Mouse (Mus musculus) limb, embryonic 14.5 days (tissue): ENCODE results near the gene Slc25a51. TPM values are rescaled to one million over a fixed set of nuclear protein-coding genes. Genes with fewer than 3 reads are reported as not detected.

ENCODE experiments used
- ATAC-seq: fragments of 200-750 bp; cut with Nextera tagmentation; 2 replicates; pipeline ENCODE4 v1.8.0; 2017; ENCODE audit warnings: low read depth, moderate number of reproducible peaks, moderate TSS enrichment; ENCODE audit not compliant: low FRiP score
- DNase-seq: peaks from one replicate; pipeline ENCODE4 v3.0.0-alpha.2; 2015; ENCODE audit warnings: low spot score
- H3K27ac ChIP-seq: fragments of 300-500 bp; sonication (generic); replicated peaks from 2 replicates; pipeline ENCODE4 v1.5.1; 2014; ENCODE audit warnings: low read depth, mild to moderate bottlenecking, low read length, moderate library complexity, mixed read lengths
- H3K27me3 ChIP-seq: fragments of 300-500 bp; sonication (generic); 2 replicates; pipeline ENCODE4 v1.6.1; 2014; ENCODE audit warnings: low read length, mixed read lengths; ENCODE audit not compliant: control insufficient read depth, insufficient read depth
- H3K36me3 ChIP-seq: fragments of 300-500 bp; sonication (generic); 2 replicates; pipeline ENCODE4 v1.6.1; 2014; ENCODE audit warnings: mild to moderate bottlenecking, low read length, moderate library complexity, mixed read lengths; ENCODE audit not compliant: control insufficient read depth, insufficient read depth
- H3K4me1 ChIP-seq: fragments of 300-500 bp; sonication (generic); 2 replicates; pipeline ENCODE4 v1.6.1; 2014; ENCODE audit warnings: antibody characterized with exemption, low read length, mixed read lengths; ENCODE audit not compliant: control insufficient read depth, insufficient read depth
- H3K4me2 ChIP-seq: fragments of 300-500 bp; sonication (generic); replicated peaks from 2 replicates; pipeline ENCODE4 v1.6.1; 2014; ENCODE audit warnings: low read depth, mild to moderate bottlenecking, low read length, moderate library complexity; ENCODE audit not compliant: severe bottlenecking
- H3K4me3 ChIP-seq: fragments of 300-500 bp; sonication (generic); replicated peaks from 2 replicates; pipeline ENCODE4 v1.5.1; 2014; ENCODE audit warnings: low read length
- H3K9ac ChIP-seq: fragments of 300-500 bp; sonication (generic); 2 replicates; pipeline ENCODE4 v1.6.1; 2014; ENCODE audit warnings: mild to moderate bottlenecking, low read depth, low read length, moderate library complexity; ENCODE audit not compliant: severe bottlenecking
- H3K9me3 ChIP-seq: fragments of 300-500 bp; sonication (generic); 2 replicates; pipeline ENCODE4 v1.6.1; 2016; ENCODE audit warnings: low read length; ENCODE audit not compliant: control insufficient read depth
- POLR2A ChIP-seq: fragments of 200-500 bp; IDR thresholded peaks from 2 replicates; pipeline ENCODE4 v1.8.0; 2012; ENCODE audit warnings: inconsistent platforms, mild to moderate bottlenecking, moderate library complexity, borderline replicate concordance; ENCODE audit not compliant: insufficient read depth, insufficient read length; ENCODE audit errors: extremely low read depth
- WGBS: fragments of 180-500 bp; shearing (Covaris S2); extraction: QIAGEN DNeasy Blood & Tissue Kit; methylation state at CpG from one replicate; pipeline ENCODE4 v1.1.7; 2014; 5-methylcytosine and 5-hydroxymethylcytosine counted together
- polyA plus RNA-seq, 2 experiments: library from polyadenylated mRNA; depleted of rRNA in 1 of 2; stranded (reverse) in 1 of 2; unstranded in 1 of 2; fragments of >200 nt; fragmentation: Nextera tagmentation in 1 of 2; extraction: Ambion mirVana in 1 of 2; gene quantifications; 2 replicates each; pipeline versions ENCODE4 v1.2.1 to v1.2.3; 2012 to 2014

Slc25a51 gene
- polyA plus RNA-seq, 2 experiments, result 41.5 to 85.5 TPM

DNA sequence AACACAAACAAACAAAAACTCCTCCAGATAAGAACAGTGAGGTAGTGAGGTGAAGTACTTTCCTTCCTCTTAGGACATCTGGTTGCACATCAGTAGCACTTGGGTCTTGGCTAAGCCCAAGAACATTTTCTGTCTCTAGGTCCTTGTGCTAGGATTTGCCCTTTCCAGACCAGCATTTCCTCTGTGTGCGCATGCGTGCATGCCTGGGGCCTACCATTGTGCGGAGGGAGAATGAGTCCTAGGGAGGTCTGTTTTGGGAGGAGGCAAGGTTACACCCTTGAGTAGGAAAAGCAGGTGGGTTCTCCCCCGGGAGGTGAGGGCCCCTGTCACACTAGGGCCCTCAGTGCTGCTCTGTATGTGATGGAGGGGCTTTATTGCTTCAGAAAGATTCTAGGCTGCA lies 10.5 kb upstream of the Slc25a51 start:
- DNase-seq (no peak), ATAC-seq (no peak)
- Histone ChIP-seq H3K9me3 (no peaks in the 10 kb centered on the region), H3K4me3 (no peak overlapping the region), H3K36me3 (no peaks in the 10 kb centered on the region), H3K4me2 (no peak overlapping the region), H3K27ac (no peak overlapping the region), H3K4me1 (no peaks in the 10 kb centered on the region), H3K27me3 (no peaks in the 10 kb centered on the region), H3K9ac (no peak overlapping the region)
- WGBS, result 77% methylated on average over 4 of the region's 4 CpGs
- no peak for TF ChIP-seq POLR2A

DNA sequence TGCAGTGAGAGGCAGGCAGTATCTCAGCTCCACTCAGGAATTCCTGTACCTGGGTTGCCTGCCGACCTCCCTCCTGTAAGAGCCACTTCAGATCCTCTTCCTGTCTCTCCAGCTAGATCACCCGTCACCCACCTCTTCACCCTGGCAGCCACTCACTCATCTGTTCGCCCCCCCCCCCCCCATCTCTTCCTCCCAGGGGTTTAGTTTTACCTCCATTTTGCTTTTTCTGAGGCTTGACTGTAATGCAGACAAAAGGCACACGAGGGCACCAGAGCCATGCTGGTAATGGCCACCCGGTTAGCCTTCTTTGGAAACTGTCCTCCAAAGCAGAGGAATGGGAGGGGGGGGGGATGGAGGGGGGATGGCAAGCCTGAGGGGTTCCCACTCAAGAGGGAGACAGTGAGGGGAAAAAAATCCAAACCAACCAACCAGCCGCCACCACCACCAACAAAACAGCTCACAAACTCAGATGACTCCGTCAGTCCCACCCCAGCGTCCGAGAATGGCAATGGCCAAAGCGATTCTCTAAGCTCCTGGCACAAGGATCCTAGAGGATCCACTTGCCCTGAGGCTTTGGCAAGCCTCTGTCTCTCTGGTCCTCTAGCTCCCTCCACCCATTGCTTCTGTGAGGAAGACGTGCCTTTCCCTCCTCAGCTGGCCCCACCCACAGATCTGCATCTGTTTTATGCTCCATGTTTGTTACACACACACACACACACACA lies 9.8 kb upstream of the Slc25a51 start:
- no peak overlapping the region for H3K9ac ChIP-seq

DNA sequence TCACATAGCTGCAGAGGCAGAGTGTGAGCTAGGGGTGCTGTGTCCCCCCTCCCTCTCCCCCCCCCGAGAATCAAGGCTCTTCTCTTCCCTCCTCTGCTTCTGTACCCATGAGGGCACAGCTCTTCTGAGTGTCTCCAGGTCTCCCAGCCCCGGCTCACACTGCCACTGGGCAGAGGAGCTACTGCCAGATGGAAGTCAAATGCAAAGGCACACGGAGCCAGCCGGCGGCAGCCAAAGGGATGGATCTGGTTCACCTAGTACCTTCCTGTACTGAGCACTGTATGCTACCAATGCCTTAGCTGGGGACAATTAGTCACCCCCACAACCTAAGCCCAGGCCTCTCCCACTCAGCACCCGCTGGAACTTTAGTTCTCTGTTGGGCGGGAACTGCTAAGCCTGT lies 7.7 kb upstream of the Slc25a51 start:
- TF ChIP-seq POLR2A, result no peak
- Histone ChIP-seq H3K27me3 (no peaks in the 10 kb centered on the region), H3K4me2 (no peak overlapping the region), H3K9me3 (no peaks in the 10 kb centered on the region), H3K4me1 (no peaks in the 10 kb centered on the region), H3K36me3 (no peaks in the 10 kb centered on the region), H3K27ac (no peak overlapping the region), H3K4me3 (no peak overlapping the region), H3K9ac (no peak overlapping the region)
- DNase-seq (no peak), ATAC-seq (no peak)
- 80% methylated on average over 7 of the region's 7 CpGs for WGBS

More for the DNA sequence above, 9.8 kb upstream of the Slc25a51 start:
- no peaks in the 10 kb centered on the region for H3K4me1 ChIP-seq
- H3K9me3 ChIP-seq, result no peaks in the 10 kb centered on the region
- ATAC-seq (peak; percentile 68; the same call in 1 of the 2 replicates), DNase-seq (peak; percentile 71)
- no peaks in the 10 kb centered on the region for H3K27me3 ChIP-seq
- no peak overlapping the region for H3K27ac ChIP-seq
- WGBS, result 13% methylated on average over 11 of the region's 11 CpGs
- no peaks in the 10 kb centered on the region for H3K36me3 ChIP-seq
- no peak overlapping the region for H3K4me3 ChIP-seq
- H3K4me2 ChIP-seq, result 0 out of 2 replicates have a peak overlapping the region, but pooled peaks have one; percentile 13
- TF ChIP-seq POLR2A, result no peak

DNA sequence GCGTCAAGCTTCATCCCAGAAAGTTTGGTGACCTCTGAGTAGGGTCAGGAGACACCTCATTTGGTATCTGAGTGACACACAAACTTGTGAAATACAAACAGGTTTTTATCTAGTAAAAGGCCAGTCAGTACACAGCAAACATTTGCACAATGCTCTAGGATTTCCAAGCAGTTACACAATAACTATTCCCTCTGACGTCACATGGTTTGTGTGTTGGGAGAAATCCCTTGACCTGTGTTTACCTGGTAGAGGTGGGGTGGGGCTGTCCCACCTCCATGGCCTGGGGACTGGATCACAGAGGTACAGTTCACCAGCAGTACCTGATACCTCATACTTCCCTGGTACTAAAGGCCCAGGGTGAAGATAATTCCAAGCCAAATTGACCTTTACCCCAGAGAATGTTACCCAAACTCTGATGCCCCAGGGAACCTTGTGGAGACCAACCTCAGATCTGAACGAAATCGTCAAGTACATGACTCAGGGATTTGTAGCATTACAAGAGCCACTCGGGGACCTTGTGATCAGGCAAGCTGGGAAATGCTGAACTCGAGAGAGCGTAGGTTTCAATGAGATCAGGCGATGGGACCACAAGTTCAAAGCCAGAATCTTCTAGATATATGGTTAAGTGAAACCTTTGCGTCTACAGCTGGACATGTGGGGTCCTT lies 5.2 kb upstream of the Slc25a51 start:
- Histone ChIP-seq H3K4me1 (0 out of 2 replicates have a peak, but pooled peaks cover 3% of the 10 kb centered on the region), H3K9ac (no peak overlapping the region), H3K9me3 (no peaks in the 10 kb centered on the region), H3K27ac (no peak overlapping the region), H3K4me2 (no peak overlapping the region), H3K27me3 (no peaks in the 10 kb centered on the region), H3K36me3 (no peaks in the 10 kb centered on the region), H3K4me3 (no peak overlapping the region)
- ATAC-seq (no peak), DNase-seq (no peak)
- no peak for TF ChIP-seq POLR2A
- WGBS, result 82% methylated on average over 9 of the region's 9 CpGs

DNA sequence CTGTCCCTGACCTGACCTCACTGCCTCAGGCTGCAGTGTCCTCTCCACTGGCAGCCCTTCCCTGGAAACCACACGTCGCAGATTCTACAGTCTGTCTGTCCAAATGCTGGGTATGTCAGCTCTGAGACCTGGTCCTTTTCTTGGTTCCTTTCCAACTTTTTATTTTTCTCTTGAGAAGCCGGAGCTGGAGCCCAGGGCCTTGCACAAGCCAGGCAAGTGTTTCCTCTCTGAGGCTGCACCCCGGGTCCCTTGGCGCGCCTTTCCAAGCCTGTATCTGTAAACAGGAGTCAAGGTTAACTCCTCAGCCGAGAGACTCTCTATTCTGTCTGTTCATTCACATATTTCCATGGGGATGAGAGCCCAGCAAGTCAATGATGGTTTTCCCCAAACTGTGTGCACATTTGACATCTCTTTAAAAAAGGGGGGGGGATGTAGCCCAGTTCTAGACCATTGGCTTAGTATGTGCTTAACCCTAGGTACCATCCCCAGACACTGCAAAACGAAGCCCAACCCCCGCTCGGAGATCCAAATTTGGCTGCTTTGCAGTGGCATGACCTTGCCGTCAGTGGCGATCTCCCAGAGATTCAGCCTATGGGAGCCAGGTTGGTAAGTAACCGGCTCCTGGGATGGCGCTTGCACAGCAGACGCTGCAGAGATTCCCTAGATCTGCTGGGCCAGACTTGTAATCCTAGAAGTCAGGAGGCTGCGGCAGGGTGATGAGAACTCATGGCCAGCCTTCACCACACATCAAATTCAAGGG lies 4.0 kb upstream of the Slc25a51 start:
- Histone ChIP-seq H3K9ac (no peak overlapping the region), H3K27me3 (no peaks in the 10 kb centered on the region), H3K9me3 (no peaks in the 10 kb centered on the region), H3K36me3 (no peaks in the 10 kb centered on the region), H3K4me3 (no peak overlapping the region), H3K4me2 (no peak overlapping the region), H3K4me1 (peaks cover 4% of the 10 kb centered on the region), H3K27ac (no peak overlapping the region)
- 71% methylated on average over 16 of the region's 16 CpGs for WGBS
- DNase-seq (no peak), ATAC-seq (no peak)
- TF ChIP-seq POLR2A, result no peak
